ENCODE assay signal across 8 mouse cellular contexts in genomic region chr11:69600098-69600497, GRCm38 (mm10). TPM values are rescaled to one million over a fixed set of nuclear protein-coding genes. Genes with fewer than 3 reads are reported as not detected.
DNase-seq lines count a peak whose midpoint lies in the region; ATAC-seq lines count a peak whose summit lies in the region.
"Had no signal": no experiment of that assay in that cellular context is flagged by ENCODE, and none has a peak within 500 bp of the region (broad histone marks: within the 10 kb centered on the region; RNA-seq: fewer than 3 reads in every experiment).

No protein-coding gene starts in this region.

- peak; percentile 38 to 66 for DNase-seq in adrenal gland, postnatal 36 days
- DNase-seq in embryonic facial prominence, embryonic 11.5 days (ENCODE audit: low spot score) = peak; percentile 76
- DNase-seq in heart, adult 18-20 months = peak; percentile 64 to 73
- peak; percentile 40 for DNase-seq in kidney, adult 9 months
- DNase-seq in thymus, postnatal 0 days (ENCODE audit: low spot score) = no peak

- no peaks in the 10 kb centered on the region for H3K36me3 ChIP-seq in embryonic facial prominence, embryonic 11.5 days (replicated peaks; ENCODE audit: control insufficient read depth, insufficient read depth, low read depth, low read length)
- peaks cover 7% of the 10 kb centered on the region; the same call in 1 of the 2 replicates for H3K36me3 ChIP-seq in limb, embryonic 13.5 days
- no peaks in the 10 kb centered on the region for H3K36me3 ChIP-seq in neural tube, embryonic 12.5 days

- no peak overlapping the region for H3K4me3 ChIP-seq in embryonic facial prominence, embryonic 11.5 days (ENCODE audit: low read depth, low read length)
- no peak overlapping the region for H3K4me3 ChIP-seq in limb, embryonic 13.5 days
- H3K4me3 ChIP-seq in neural tube, embryonic 12.5 days = no peak overlapping the region

- 7% methylated on average over 6 of the region's 6 CpGs for WGBS in embryonic facial prominence, embryonic 11.5 days
- 12% methylated on average over 6 of the region's 6 CpGs for WGBS in limb, embryonic 13.5 days
- 14% methylated on average over 6 of the region's 6 CpGs for WGBS in neural tube, embryonic 12.5 days

- 0 out of 2 replicates have a peak overlapping the region, but pooled peaks have one; percentile 16 for H3K27ac ChIP-seq in embryonic facial prominence, embryonic 11.5 days (replicated peaks; ENCODE audit: low read depth, low read length)
- peak overlapping the region; percentile 52; the same call in 1 of the 2 replicates for H3K27ac ChIP-seq in limb, embryonic 13.5 days
- H3K27ac ChIP-seq in neural tube, embryonic 12.5 days = no peak overlapping the region

- H3K27me3 ChIP-seq in embryonic facial prominence, embryonic 11.5 days (ENCODE audit: control insufficient read depth, insufficient read depth, low read length) = peaks cover 9% of the 10 kb centered on the region
- peaks cover 25% of the 10 kb centered on the region for H3K27me3 ChIP-seq in limb, embryonic 13.5 days
- peaks cover 5% of the 10 kb centered on the region; the same call in 1 of the 2 replicates for H3K27me3 ChIP-seq in neural tube, embryonic 12.5 days (replicated peaks)

- peaks cover 4% of the 10 kb centered on the region for H3K4me1 ChIP-seq in embryonic facial prominence, embryonic 11.5 days (ENCODE audit: control insufficient read depth, insufficient read depth, low read length)
- peaks cover 31% of the 10 kb centered on the region for H3K4me1 ChIP-seq in limb, embryonic 13.5 days
- peaks cover 29% of the 10 kb centered on the region for H3K4me1 ChIP-seq in neural tube, embryonic 12.5 days

- no peak overlapping the region for H3K4me2 ChIP-seq in embryonic facial prominence, embryonic 11.5 days (ENCODE audit: low read depth, low read length)
- peak overlapping the region; percentile 42 for H3K4me2 ChIP-seq in limb, embryonic 13.5 days (replicated peaks)
- peak overlapping the region; percentile 38 for H3K4me2 ChIP-seq in neural tube, embryonic 12.5 days (replicated peaks)

- H3K9ac ChIP-seq in embryonic facial prominence, embryonic 11.5 days (replicated peaks; ENCODE audit: low read length) = no peak overlapping the region; the same call in 1 of the 2 replicates
- H3K9ac ChIP-seq in limb, embryonic 13.5 days = peak overlapping the region; percentile 27
- H3K9ac ChIP-seq in neural tube, embryonic 12.5 days = 0 out of 2 replicates have a peak overlapping the region, but pooled peaks have one; percentile 26

- no peaks in the 10 kb centered on the region for H3K9me3 ChIP-seq in embryonic facial prominence, embryonic 11.5 days (replicated peaks; ENCODE audit: control insufficient read depth, low read length)
- H3K9me3 ChIP-seq in limb, embryonic 13.5 days = no peaks in the 10 kb centered on the region
- no peaks in the 10 kb centered on the region for H3K9me3 ChIP-seq in neural tube, embryonic 12.5 days

- ATAC-seq in embryonic facial prominence, embryonic 11.5 days (replicated peaks; ENCODE audit: insufficient number of reproducible peaks, low FRiP score, low TSS enrichment, low read depth) = no peak
- peak; percentile 72; the same call in 1 of the 2 replicates for ATAC-seq in limb, embryonic 13.5 days (ENCODE audit: low FRiP score, low read depth)
- no peak for ATAC-seq in neural tube, embryonic 12.5 days (ENCODE audit: low FRiP score, low read depth)

RNA-seq across cellular contexts. Expression of gene Atp1b2, which starts 5.6 kb away (rescaled TPM):
- 10 to 100 TPM; 28.5 to 45.4 TPM for total RNA-seq in adrenal gland, postnatal 36 days (2021)
- polyA plus RNA-seq in embryonic facial prominence, embryonic 11.5 days (2014; fragmentation: Nextera tagmentation; extraction: Ambion mirVana) = 5.2 and 6.0 TPM in 2 replicates
- total RNA-seq in heart, adult 18-20 months (2021) = 10 to 100 TPM; 15.2 to 16.4 TPM
- 5.7 and 6.0 TPM in 2 replicates for polyA plus RNA-seq in limb, embryonic 13.5 days (2015; fragmentation: Nextera tagmentation; extraction: Ambion mirVana)
- polyA plus RNA-seq in neural tube, embryonic 12.5 days (2016; fragmentation: Nextera tagmentation; extraction: Ambion mirVana) = 8.4 and 10.8 TPM in 2 replicates
- polyA plus RNA-seq in thymus, postnatal 0 days (2015; fragmentation: Nextera tagmentation; extraction: Ambion mirVana) = 1.7 and 1.8 TPM in 2 replicates

RNA-seq across cellular contexts. Expression of gene Shbg, which starts 17.6 kb away (rescaled TPM):
- not detected for total RNA-seq in adrenal gland, postnatal 36 days (2021)
- 0.14 TPM in 1 of 2 replicates, not detected in the other for polyA plus RNA-seq in embryonic facial prominence, embryonic 11.5 days (2014; fragmentation: Nextera tagmentation; extraction: Ambion mirVana)
- total RNA-seq in heart, adult 18-20 months (2021) = not detected
- polyA plus RNA-seq in limb, embryonic 13.5 days (2015; fragmentation: Nextera tagmentation; extraction: Ambion mirVana) = 0.22 TPM in 1 of 2 replicates, not detected in the other
- polyA plus RNA-seq in neural tube, embryonic 12.5 days (2016; fragmentation: Nextera tagmentation; extraction: Ambion mirVana) = not detected in 2 replicates
- 0.13 TPM in 1 of 2 replicates, not detected in the other for polyA plus RNA-seq in thymus, postnatal 0 days (2015; fragmentation: Nextera tagmentation; extraction: Ambion mirVana)
- polyA plus RNA-seq: small intestine, adult 2 months had no signal

RNA-seq across cellular contexts. Expression of gene Trp53, which starts 19.9 kb away (rescaled TPM):
- total RNA-seq in adrenal gland, postnatal 36 days (2021) = 10 to 100 TPM; 63.3 to 64.7 TPM
- 200 and 215 TPM in 2 replicates for polyA plus RNA-seq in embryonic facial prominence, embryonic 11.5 days (2014; fragmentation: Nextera tagmentation; extraction: Ambion mirVana)
- 10 to 100 TPM; 15.0 to 15.5 TPM for total RNA-seq in heart, adult 18-20 months (2021)
- polyA plus RNA-seq in limb, embryonic 13.5 days (2015; fragmentation: Nextera tagmentation; extraction: Ambion mirVana) = 158 and 161 TPM in 2 replicates
- 116 and 120 TPM in 2 replicates for polyA plus RNA-seq in neural tube, embryonic 12.5 days (2016; fragmentation: Nextera tagmentation; extraction: Ambion mirVana)
- 138 and 165 TPM in 2 replicates for polyA plus RNA-seq in thymus, postnatal 0 days (2015; fragmentation: Nextera tagmentation; extraction: Ambion mirVana)

RNA-seq across cellular contexts. Expression of gene Wrap53, which starts 20.0 kb away (rescaled TPM):
- 1 to 10 TPM; 9.2 to 9.7 TPM for total RNA-seq in adrenal gland, postnatal 36 days (2021)
- polyA plus RNA-seq in embryonic facial prominence, embryonic 11.5 days (2014; fragmentation: Nextera tagmentation; extraction: Ambion mirVana) = 40.2 and 40.9 TPM in 2 replicates
- total RNA-seq in heart, adult 18-20 months (2021) = 1 to 10 TPM; 5.0 to 5.4 TPM
- polyA plus RNA-seq in limb, embryonic 13.5 days (2015; fragmentation: Nextera tagmentation; extraction: Ambion mirVana) = 28.3 and 31.0 TPM in 2 replicates
- 32.2 and 32.4 TPM in 2 replicates for polyA plus RNA-seq in neural tube, embryonic 12.5 days (2016; fragmentation: Nextera tagmentation; extraction: Ambion mirVana)
- polyA plus RNA-seq in thymus, postnatal 0 days (2015; fragmentation: Nextera tagmentation; extraction: Ambion mirVana) = 27.0 and 30.6 TPM in 2 replicates

RNA-seq across cellular contexts. Expression of gene Sat2, which starts 21.7 kb away (rescaled TPM):
- total RNA-seq in adrenal gland, postnatal 36 days (2021) = 10 to 100 TPM in 1 of 2 experiments, 1 to 10 TPM in 1; 5.7 to 11.3 TPM
- polyA plus RNA-seq in embryonic facial prominence, embryonic 11.5 days (2014; fragmentation: Nextera tagmentation; extraction: Ambion mirVana) = 15.0 and 19.4 TPM in 2 replicates
- total RNA-seq in heart, adult 18-20 months (2021) = 1 to 10 TPM; 3.3 to 3.8 TPM
- polyA plus RNA-seq in limb, embryonic 13.5 days (2015; fragmentation: Nextera tagmentation; extraction: Ambion mirVana) = 24.1 and 28.0 TPM in 2 replicates
- polyA plus RNA-seq in neural tube, embryonic 12.5 days (2016; fragmentation: Nextera tagmentation; extraction: Ambion mirVana) = 22.0 and 23.3 TPM in 2 replicates
- polyA plus RNA-seq in thymus, postnatal 0 days (2015; fragmentation: Nextera tagmentation; extraction: Ambion mirVana) = 3.5 and 4.3 TPM in 2 replicates
